Comparison of ENCODE assay signal across 14 mouse cellular contexts in genomic region chr14:118836145-118836544, GRCm38 (mm10).
"Had no signal": no experiment of that assay in that cellular context is flagged by ENCODE, and none has a peak within 500 bp of the region (broad histone marks: within the 10 kb centered on the region; RNA-seq: fewer than 3 reads in every experiment).

No protein-coding gene starts in this region.

- H3K27me3 ChIP-seq: limb, embryonic 13.5 days; liver, embryonic 15.5 days had no signal

- H3K9me3 ChIP-seq: limb, embryonic 10.5 days; limb, embryonic 13.5 days; liver, embryonic 15.5 days had no signal

- H3K36me3 ChIP-seq: limb, embryonic 10.5 days; limb, embryonic 13.5 days; liver, embryonic 15.5 days had no signal

- ATAC-seq: hindbrain, postnatal 0 days; inflammation-experienced regulatory T-cells, adult 6 months; intestine, embryonic 16.5 days had no signal

- H3K27ac ChIP-seq: hindbrain, postnatal 0 days; layer of hippocampus, adult 2 months; limb, embryonic 10.5 days; limb, embryonic 13.5 days; liver, embryonic 15.5 days had no signal

- H3K4me2 ChIP-seq: limb, embryonic 13.5 days; midbrain, embryonic 11.5 days had no signal

- H3K9ac ChIP-seq: limb, embryonic 13.5 days; liver, embryonic 15.5 days had no signal

- H3K4me3 ChIP-seq: layer of hippocampus, adult 2 months; limb, embryonic 10.5 days; limb, embryonic 13.5 days; liver, embryonic 15.5 days had no signal

- DNase-seq: kidney, adult 18-20 months; kidney, adult 9 months; kidney, postnatal 25 days; layer of hippocampus, adult 9-11 months; midbrain, embryonic 14.5 days; thymus, postnatal 25 days had no signal
